Mouse (Mus musculus) neural tube, embryonic 13.5 days (tissue): ENCODE results near the gene Idh2. TPM values are rescaled to one million over a fixed set of nuclear protein-coding genes. Genes with fewer than 3 reads are reported as not detected.
A peak's percentile ranks its signal among the peaks of the same experiment; 100 is the strongest.

ENCODE experiments used
- ATAC-seq: fragments of 200-750 bp; cut with Nextera tagmentation; 2 replicates; pipeline ENCODE4 v1.8.0; 2017; ENCODE audit warnings: low read depth, mild to moderate bottlenecking, moderate TSS enrichment, moderate library complexity
- H3K27ac ChIP-seq: fragments of 300-500 bp; sonication (generic); replicated peaks from 2 replicates; pipeline ENCODE4 v1.5.1; 2015; ENCODE audit warnings: moderate library complexity, mild to moderate bottlenecking, inconsistent platforms
- H3K27me3 ChIP-seq: fragments of 300-500 bp; sonication (generic); 2 replicates; pipeline ENCODE4 v1.6.1; 2015; ENCODE audit warnings: mild to moderate bottlenecking, inconsistent platforms
- H3K36me3 ChIP-seq: fragments of 300-500 bp; sonication (generic); 2 replicates; pipeline ENCODE4 v1.6.1; 2015; ENCODE audit warnings: mild to moderate bottlenecking, inconsistent platforms
- H3K4me1 ChIP-seq: fragments of 300-500 bp; sonication (generic); replicated peaks from 2 replicates; pipeline ENCODE4 v1.6.1; 2015; ENCODE audit warnings: inconsistent platforms
- H3K4me2 ChIP-seq: fragments of 300-500 bp; sonication (generic); 2 replicates; pipeline ENCODE4 v1.6.1; 2015; ENCODE audit warnings: inconsistent platforms, mild to moderate bottlenecking, moderate library complexity
- H3K4me3 ChIP-seq: fragments of 300-500 bp; sonication (generic); 2 replicates; pipeline ENCODE4 v1.5.1; 2015; ENCODE audit warnings: mild to moderate bottlenecking, inconsistent platforms
- H3K9ac ChIP-seq: fragments of 300-500 bp; sonication (generic); 2 replicates; pipeline ENCODE4 v1.6.1; 2015; ENCODE audit warnings: moderate library complexity, mild to moderate bottlenecking, inconsistent platforms
- H3K9me3 ChIP-seq: fragments of 300-500 bp; sonication (generic); 2 replicates; pipeline ENCODE4 v1.6.1; 2016; ENCODE audit warnings: inconsistent platforms
- WGBS: fragments of 180-500 bp; shearing (Covaris S2); methylation state at CpG from one replicate; pipeline ENCODE4 v1.1.7; 2015; 5-methylcytosine and 5-hydroxymethylcytosine counted together
- polyA plus RNA-seq: library from polyadenylated mRNA; unstranded; fragments of >200 nt; fragmentation: Nextera tagmentation; extraction: Ambion mirVana; gene quantifications from 2 replicates; pipeline ENCODE4 v1.2.1, GENCODE M21; 2015

Idh2 gene
- polyA plus RNA-seq, 1 experiment from 2014 or later, result 217 TPM

DNA sequence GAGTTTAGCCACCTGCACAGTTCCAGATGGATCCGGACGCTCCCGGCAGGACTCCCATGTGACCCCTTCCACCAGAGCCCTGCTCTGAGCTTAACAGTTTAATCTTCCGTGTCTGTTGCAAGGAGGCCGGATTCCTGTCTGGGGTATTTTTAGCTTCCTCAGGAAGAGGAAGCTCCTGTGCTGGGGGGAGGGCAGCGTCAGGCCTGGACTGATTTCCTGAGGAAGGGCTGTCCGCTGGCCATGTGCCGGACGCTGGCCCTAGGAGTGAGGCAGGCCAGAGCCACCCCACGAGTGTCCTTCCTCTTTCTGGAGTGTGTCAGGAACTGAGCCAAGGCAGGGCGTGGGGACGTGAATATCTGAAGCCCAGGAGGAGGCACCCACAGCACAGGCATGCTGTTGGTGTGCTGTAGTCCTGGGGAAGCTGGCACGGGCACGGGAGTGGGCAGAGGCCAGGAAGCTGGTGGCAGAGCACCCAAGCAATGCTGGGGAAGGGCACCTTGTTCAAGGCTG is 36.3 kb downstream of the Idh2 start:
- Histone ChIP-seq H3K36me3 (peaks cover 27% of the 10 kb centered on the region), H3K4me3 (no peak overlapping the region), H3K27me3 (no peaks in the 10 kb centered on the region), H3K4me2 (no peak overlapping the region), H3K9ac (peak overlapping the region; percentile 32; the same call in 1 of the 2 replicates), H3K9me3 (no peaks in the 10 kb centered on the region), H3K27ac (peak overlapping the region; percentile 71), H3K4me1 (peaks cover 63% of the 10 kb centered on the region)
- no peak for ATAC-seq
- WGBS, result 53% methylated on average over 14 of the region's 14 CpGs

DNA sequence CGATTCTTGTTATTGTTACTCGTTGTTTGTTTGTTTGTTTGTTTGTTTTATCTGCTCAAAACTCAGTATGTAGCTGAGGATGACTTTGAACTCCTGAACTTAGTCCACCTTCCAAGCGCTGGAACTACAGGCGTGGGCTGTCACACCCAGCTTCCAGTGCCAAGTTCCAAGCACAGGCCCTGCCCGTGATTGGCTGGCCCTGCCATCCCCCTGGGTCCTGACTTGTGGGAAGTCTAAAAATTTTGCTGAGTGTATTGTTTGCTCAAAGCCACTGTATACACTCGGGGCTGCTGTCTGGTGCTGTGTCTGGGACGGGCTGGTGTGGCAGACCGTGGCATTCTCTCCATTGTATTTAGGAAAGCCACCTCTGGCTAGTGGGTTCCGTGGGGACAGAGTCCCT is 37.4 kb downstream of the Idh2 start:
- Histone ChIP-seq H3K4me3 (no peak overlapping the region), H3K27ac (no peak overlapping the region; the same call in 1 of the 2 replicates), H3K4me2 (no peak overlapping the region), H3K9ac (no peak overlapping the region), H3K36me3 (peaks cover 20% of the 10 kb centered on the region), H3K27me3 (no peaks in the 10 kb centered on the region), H3K9me3 (no peaks in the 10 kb centered on the region), H3K4me1 (peaks cover 71% of the 10 kb centered on the region)
- ATAC-seq, result no peak
- 68% methylated on average over 9 of the region's 9 CpGs for WGBS

DNA sequence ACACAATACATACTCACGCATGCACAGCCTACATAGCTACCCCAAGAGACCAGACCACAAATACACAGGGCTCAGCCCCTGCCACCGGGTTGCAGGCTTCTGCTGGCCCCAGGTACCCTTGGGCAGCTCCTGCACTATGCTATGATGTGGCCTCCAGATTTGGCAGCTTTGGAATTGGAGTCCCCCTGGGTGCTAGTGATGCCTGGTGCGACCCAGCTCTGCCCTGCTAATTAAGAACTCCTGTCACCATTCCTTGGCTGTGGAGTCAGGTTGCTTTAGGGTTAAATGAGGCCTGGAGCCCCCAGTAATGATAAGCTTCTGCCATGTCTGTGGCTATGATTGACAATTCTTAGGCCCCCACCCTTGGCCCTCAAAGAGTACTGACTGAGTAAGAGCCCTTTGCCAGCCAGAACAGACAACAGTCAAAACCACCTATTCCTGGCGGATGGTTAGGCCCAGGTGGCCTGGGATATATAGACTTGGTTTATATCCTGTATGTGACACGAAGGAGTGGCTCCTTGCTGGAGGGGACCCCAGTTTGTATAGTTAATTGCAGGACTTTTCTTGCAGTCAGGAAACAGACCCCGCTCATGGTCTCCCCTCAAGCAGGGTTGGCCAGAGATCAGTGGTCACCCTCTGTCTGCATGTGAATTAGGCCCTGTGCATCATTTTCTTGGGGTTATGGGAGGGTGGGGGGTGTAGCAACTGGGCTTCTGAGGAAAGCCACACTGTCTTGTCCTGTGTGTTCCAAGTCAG is 38.1 kb downstream of the Idh2 start:
- no peaks in the 10 kb centered on the region for H3K27me3 ChIP-seq

DNA sequence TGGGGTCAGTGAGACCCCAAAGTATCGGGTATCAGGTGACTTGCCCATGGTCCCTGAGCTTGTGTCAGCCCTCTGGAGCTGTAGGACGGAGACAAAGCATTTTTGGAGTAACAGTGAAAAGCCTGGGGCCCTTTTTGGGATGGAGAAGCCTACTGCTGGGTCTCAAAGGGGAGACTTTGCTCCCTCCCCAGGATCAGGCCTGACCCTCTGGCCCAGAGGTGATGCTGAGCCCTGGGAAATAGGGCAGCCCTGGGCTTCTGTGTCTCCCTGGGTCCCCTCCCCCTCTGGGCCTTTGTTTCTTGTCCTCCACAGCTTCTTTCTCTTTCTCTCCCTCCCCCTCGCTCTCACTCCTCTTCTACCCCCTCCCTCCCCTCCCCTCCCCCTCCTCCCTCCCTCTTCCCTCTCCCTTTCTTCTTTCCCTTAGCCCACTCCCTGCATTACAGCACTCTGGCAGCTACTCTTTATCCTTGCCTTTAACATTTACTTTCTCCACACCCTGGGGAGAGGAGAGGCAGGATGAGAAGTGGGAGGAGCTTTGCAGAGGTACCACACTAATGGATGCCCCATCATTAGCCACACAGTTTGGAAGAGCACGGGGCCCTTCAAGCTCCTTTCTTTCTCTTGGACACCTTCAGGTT is 39.1 kb downstream of the Idh2 start:
- Histone ChIP-seq H3K9ac (0 out of 2 replicates have a peak overlapping the region, but pooled peaks have one; percentile 55), H3K4me2 (no peak overlapping the region), H3K27me3 (no peaks in the 10 kb centered on the region), H3K4me1 (peaks cover 88% of the 10 kb centered on the region), H3K27ac (peak overlapping the region; percentile 78), H3K36me3 (peaks cover 3% of the 10 kb centered on the region; the same call in 1 of the 2 replicates), H3K9me3 (no peaks in the 10 kb centered on the region), H3K4me3 (no peak overlapping the region)
- peak; percentile 34; the same call in 1 of the 2 replicates for ATAC-seq
- WGBS, result 10% methylated on average over 4 of the region's 4 CpGs

More for the DNA sequence above, 38.1 kb downstream of the Idh2 start:
- 0 out of 2 replicates have a peak, but pooled peaks have one; percentile 8 for ATAC-seq
- Histone ChIP-seq H3K4me2 (no peak overlapping the region), H3K9ac (0 out of 2 replicates have a peak overlapping the region, but pooled peaks have one; percentile 38), H3K27ac (peak overlapping the region; percentile 78), H3K36me3 (peaks cover 13% of the 10 kb centered on the region), H3K4me1 (peaks cover 78% of the 10 kb centered on the region), H3K4me3 (no peak overlapping the region), H3K9me3 (no peaks in the 10 kb centered on the region)
- WGBS, result 67% methylated on average over 6 of the region's 6 CpGs

DNA sequence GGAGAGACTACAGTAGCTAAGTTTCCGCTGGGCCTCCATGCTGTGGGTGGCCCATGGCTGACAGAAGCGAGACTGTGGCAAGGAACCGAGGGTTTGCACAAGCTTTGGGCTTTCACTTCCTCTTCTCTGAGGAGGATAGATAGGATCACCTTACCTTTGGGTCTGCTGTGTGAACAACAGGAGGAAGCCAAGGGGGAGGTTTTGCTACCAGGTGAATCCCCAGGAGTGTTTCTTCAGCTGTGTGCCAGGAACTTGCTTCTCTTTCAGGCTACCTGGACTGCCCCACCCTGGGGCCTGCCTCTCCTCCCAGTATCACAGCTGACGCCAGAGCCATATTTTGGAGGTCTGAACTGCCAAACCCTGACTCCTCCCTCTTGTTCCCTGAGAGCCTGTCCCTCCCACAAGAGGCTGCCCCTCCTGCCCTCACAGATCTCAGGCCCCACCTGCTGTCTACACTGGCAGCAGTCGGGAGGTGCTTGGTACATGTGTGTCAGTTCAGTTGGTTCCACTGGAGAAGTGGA is 40.2 kb downstream of the Idh2 start:
- no peak overlapping the region for H3K4me3 ChIP-seq
- ATAC-seq, result no peak
- no peaks in the 10 kb centered on the region for H3K9me3 ChIP-seq
- no peak overlapping the region for H3K4me2 ChIP-seq
- no peaks in the 10 kb centered on the region for H3K36me3 ChIP-seq
- WGBS, result 55% methylated on average over 5 of the region's 5 CpGs
- H3K27me3 ChIP-seq, result no peaks in the 10 kb centered on the region
- peaks cover 94% of the 10 kb centered on the region for H3K4me1 ChIP-seq
- peak overlapping the region; percentile 78 for H3K27ac ChIP-seq
- no peak overlapping the region for H3K9ac ChIP-seq

DNA sequence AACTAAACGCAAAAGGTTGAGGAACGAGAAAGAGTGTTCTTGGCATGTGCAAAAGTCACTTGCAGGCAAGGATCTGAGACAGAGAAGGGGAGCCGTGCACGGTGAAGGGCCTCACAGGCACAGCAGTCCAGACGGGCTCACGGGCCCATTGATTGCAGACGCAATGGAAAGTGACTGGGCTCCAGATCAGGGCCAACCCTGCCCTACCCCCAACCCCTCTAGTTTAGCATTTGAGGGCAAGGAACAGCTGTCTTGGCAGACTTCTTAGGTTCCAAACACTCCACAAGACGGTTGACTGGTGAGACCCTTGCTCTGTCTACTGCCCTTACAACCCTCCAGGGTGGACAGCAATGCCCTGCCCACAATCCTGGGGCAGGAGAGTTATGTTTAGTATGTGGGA is 41.7 kb downstream of the Idh2 start:
- Histone ChIP-seq H3K9me3 (no peaks in the 10 kb centered on the region), H3K4me2 (no peak overlapping the region), H3K4me1 (peaks cover 93% of the 10 kb centered on the region), H3K27ac (no peak overlapping the region), H3K4me3 (no peak overlapping the region), H3K36me3 (no peaks in the 10 kb centered on the region), H3K27me3 (no peaks in the 10 kb centered on the region), H3K9ac (no peak overlapping the region)
- ATAC-seq, result no peak
- WGBS, result 79% methylated on average over 8 of the region's 8 CpGs

DNA sequence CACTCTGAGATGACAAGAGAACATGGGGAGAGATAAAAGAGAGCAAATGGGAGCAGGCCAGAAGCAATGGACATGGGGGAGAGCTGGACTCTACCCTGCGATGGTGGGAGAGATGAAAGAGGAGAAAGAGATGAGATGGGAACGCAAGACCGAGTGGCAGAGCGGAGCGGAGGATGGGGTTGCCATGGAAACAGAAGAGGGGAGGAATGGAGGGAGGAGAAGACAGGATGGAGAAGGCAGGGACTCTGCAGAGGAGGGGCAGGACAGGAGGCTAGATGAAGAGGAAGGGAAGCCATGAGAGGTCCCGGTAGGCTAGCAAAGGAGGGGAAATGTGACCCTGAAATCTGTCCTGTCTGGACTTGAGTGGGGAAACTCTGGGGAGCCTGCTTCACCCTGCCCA is 42.9 kb downstream of the Idh2 start:
- no peaks in the 10 kb centered on the region for H3K9me3 ChIP-seq
- no peak for ATAC-seq
- H3K9ac ChIP-seq, result no peak overlapping the region; the same call in 1 of the 2 replicates
- WGBS, result 28% methylated on average over 6 of the region's 6 CpGs
- H3K27ac ChIP-seq, result 0 out of 2 replicates have a peak overlapping the region, but pooled peaks have one; percentile 1
- H3K4me2 ChIP-seq, result no peak overlapping the region
- H3K27me3 ChIP-seq, result no peaks in the 10 kb centered on the region
- H3K4me1 ChIP-seq, result peaks cover 88% of the 10 kb centered on the region
- no peak overlapping the region for H3K4me3 ChIP-seq
- no peaks in the 10 kb centered on the region for H3K36me3 ChIP-seq

DNA sequence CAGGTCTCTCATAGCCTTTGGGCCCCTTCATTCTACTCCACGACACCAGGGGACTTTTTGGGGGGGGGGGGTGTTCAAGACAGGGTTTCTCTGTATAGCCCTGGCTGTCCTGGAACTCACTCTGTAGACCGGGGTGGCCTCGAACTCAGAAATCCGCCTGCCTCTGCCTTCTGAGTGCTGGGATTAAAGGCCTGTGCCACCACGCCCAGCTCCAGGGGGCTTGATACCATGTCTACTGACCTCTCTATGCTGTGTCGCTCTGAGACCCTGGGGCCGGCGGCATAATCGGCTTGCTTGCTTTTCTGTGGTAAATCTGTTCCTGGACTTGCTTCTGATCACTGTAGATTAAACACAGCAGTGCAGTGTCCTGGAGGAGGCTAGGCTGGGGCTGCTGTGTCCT is 44.0 kb downstream of the Idh2 start:
- Histone ChIP-seq H3K4me1 (peaks cover 84% of the 10 kb centered on the region), H3K9me3 (no peaks in the 10 kb centered on the region), H3K4me3 (no peak overlapping the region), H3K27ac (no peak overlapping the region), H3K36me3 (no peaks in the 10 kb centered on the region), H3K27me3 (no peaks in the 10 kb centered on the region), H3K4me2 (no peak overlapping the region), H3K9ac (no peak overlapping the region)
- 91% methylated on average over 9 of the region's 9 CpGs for WGBS
- no peak for ATAC-seq

DNA sequence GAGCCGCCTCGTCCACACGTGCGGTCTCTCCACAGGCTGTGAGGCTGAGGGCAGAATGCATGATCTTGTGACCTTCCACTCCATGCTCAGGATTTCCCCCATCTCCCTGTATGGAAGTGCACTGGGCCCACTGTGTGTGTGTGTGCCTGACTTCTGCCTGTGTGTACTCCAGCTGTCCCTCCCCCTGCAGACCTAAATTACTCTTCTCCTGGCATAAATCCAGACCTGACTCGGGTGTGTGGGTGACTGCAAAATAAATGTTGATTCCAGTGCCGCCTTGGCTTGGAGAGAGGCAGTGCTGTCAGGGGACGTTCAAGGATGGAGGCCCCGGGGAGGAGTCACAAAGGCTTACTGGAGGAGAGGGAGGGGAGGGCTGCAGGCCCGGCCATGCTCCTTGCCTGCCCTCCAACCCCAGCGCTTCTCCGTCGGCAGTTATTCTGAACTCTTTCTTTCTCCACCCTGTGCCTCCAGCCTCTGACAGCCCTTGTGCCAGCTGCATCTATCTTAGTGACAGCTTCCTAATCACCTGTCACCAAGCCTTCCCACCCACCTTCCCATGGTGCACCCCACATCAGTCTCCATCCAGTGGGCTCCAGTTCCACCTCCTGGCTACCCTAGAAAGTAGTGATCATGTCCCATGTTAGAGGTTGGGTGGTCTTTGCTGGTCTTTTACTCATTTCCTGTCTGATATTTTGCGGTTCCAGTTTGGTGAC is 45.4 kb downstream of the Idh2 start:
- Histone ChIP-seq H3K9me3 (no peaks in the 10 kb centered on the region), H3K4me1 (peaks cover 72% of the 10 kb centered on the region), H3K4me3 (no peak overlapping the region), H3K36me3 (no peaks in the 10 kb centered on the region), H3K9ac (peak overlapping the region; percentile 52; the same call in 1 of the 2 replicates), H3K4me2 (peak overlapping the region; percentile 18; the same call in 1 of the 2 replicates), H3K27me3 (no peaks in the 10 kb centered on the region), H3K27ac (peak overlapping the region; percentile 87)
- ATAC-seq, result peak; percentile 77
- WGBS, result 8% methylated on average over 13 of the region's 13 CpGs

DNA sequence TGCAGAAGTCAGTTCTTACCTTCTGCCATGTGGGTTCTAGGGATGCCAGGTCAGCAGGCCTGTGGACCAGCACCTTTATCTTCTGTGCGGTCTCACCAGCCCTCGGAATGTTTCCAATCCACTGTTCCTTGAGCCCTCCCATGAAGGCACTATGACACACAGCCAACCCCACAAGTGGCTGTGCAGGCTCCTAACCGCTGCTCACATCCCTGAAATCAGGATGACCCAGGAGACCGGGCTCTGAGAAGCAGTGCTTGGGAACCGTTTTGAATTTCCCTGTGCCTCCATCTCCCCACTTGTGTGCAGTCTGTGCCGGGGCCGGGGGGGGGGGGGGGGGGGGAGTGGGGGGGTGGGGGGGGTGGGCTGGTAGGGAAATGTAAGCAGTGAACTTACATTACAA is 46.9 kb downstream of the Idh2 start:
- Histone ChIP-seq H3K4me3 (no peak overlapping the region), H3K27ac (no peak overlapping the region), H3K9me3 (no peaks in the 10 kb centered on the region), H3K27me3 (no peaks in the 10 kb centered on the region), H3K36me3 (no peaks in the 10 kb centered on the region), H3K4me2 (no peak overlapping the region), H3K4me1 (peaks cover 73% of the 10 kb centered on the region), H3K9ac (no peak overlapping the region)
- WGBS, result 59% methylated on average over 5 of the region's 7 CpGs
- ATAC-seq, result no peak

DNA sequence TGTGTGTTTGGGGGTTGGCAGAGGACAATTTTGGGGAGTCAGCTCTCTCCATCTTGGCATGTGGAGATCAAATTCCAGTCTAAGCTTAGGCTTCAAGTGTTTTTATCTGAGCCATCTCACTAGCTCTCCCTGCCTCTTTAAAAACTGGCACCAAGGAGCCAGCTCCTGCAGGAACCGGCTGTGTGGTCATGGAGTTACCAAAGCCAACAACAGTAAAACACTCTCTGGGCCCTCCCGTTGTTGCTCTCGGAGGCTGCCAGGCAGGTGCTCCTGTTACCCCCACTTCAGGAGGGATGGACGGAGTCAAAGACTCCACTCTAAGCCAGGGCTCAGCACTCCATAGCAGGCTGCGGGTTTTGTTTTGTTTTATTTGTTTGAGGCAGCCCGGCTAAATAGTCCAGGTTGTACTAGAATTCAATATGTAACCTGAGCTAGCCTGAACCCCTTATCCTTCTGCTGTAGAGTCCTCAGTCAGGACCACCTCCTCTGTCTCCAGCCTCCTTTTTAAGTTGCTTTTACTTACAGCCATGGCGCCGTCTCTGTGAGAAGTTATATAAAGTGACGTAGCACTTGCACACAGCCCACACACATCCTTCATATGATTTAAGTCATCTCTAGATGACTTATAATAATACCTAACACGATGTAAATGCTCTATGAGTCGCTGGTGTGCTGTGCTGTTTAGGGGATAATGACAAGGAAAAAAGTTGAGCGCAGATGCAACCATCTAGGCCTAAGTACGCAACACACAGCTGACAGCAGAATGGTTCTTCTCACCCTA is 48.3 kb downstream of the Idh2 start:
- no peaks in the 10 kb centered on the region for H3K27me3 ChIP-seq
- H3K4me1 ChIP-seq, result peaks cover 72% of the 10 kb centered on the region
- H3K36me3 ChIP-seq, result no peaks in the 10 kb centered on the region
- no peak for ATAC-seq
- H3K4me3 ChIP-seq, result no peak overlapping the region
- H3K27ac ChIP-seq, result 0 out of 2 replicates have a peak overlapping the region, but pooled peaks have one; percentile 18
- no peak overlapping the region for H3K9ac ChIP-seq
- H3K9me3 ChIP-seq, result no peaks in the 10 kb centered on the region
- H3K4me2 ChIP-seq, result no peak overlapping the region
- WGBS, result 78% methylated on average over 13 of the region's 13 CpGs
